13 mouse cellular contexts compared by ENCODE assay signal in the genomic region with DNA sequence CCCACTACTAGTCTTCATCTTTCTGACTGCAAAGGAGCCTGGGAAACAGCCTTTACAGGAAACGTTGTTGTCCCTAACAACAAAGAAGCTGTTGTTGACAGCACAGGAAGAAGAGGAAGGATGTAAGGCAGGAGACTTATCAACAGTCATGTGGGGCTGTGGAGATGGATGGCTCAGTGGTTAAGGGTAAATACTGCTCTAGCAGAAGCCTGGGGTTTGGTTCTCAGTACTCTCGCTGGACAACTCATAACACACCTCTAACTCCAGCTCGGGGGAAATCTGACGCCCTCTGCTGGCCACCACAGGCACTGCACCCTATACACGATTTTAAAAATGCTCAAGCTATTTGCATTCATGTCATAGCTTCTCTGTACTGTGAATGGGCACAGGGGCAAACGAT.
A peak's percentile ranks its signal among the peaks of the same experiment; 100 is the strongest.
DNase-seq lines count a peak whose midpoint lies in the region; ATAC-seq and TF ChIP-seq lines count a peak whose summit lies in the region.
"Had no signal": no experiment of that assay in that cellular context is flagged by ENCODE, and none has a peak within 500 bp of the region (broad histone marks: within the 10 kb centered on the region; RNA-seq: fewer than 3 reads in every experiment).

No protein-coding gene starts in this region.

- H3K4me2 ChIP-seq in midbrain, embryonic 15.5 days: no peak overlapping the region
- H3K4me2 ChIP-seq: intestine, embryonic 15.5 days had no signal

- POLR2A ChIA-PET in Patski (lab: Charles Lee): no interaction called here

- no peaks in the 10 kb centered on the region for H3K36me3 ChIP-seq in midbrain, embryonic 15.5 days (replicated peaks)
- H3K36me3 ChIP-seq: intestine, embryonic 15.5 days; midbrain, embryonic 10.5 days had no signal

- no peak overlapping the region for H3K9ac ChIP-seq in midbrain, embryonic 15.5 days
- H3K9ac ChIP-seq: intestine, embryonic 15.5 days had no signal

- in situ Hi-C loops in Patski (cut with MboI; ENCODE audit: low pct_unique_long_range_greater_than_20kb): no loop called here

- H3K9me3 ChIP-seq in midbrain, embryonic 15.5 days: no peaks in the 10 kb centered on the region
- H3K9me3 ChIP-seq: intestine, embryonic 15.5 days; midbrain, embryonic 10.5 days had no signal

- no peak for ATAC-seq in Patski
- no peak for ATAC-seq in midbrain, embryonic 15.5 days (replicated peaks)
- ATAC-seq: intestine, embryonic 15.5 days had no signal

- TF ChIP-seq CTCF in layer of hippocampus, adult 2 months (conservative IDR thresholded peaks at IDR 0.05): peak; percentile 73
- peak; percentile 74 for TF ChIP-seq CTCF in Patski (IDR thresholded peaks at IDR 0.05)

- H3K27me3 ChIP-seq in Patski: no peaks in the 10 kb centered on the region
- no peaks in the 10 kb centered on the region for H3K27me3 ChIP-seq in midbrain, embryonic 15.5 days (replicated peaks)
- H3K27me3 ChIP-seq: intestine, embryonic 15.5 days had no signal

- WGBS in midbrain, embryonic 15.5 days: 40% methylated on average over 6 of the region's 6 CpGs

- H3K4me3 ChIP-seq in layer of hippocampus, adult 2 months: no peak overlapping the region
- H3K4me3 ChIP-seq in midbrain, embryonic 15.5 days: no peak overlapping the region
- H3K4me3 ChIP-seq: erythroblast, embryonic 14.5 days; intestine, embryonic 15.5 days; midbrain, embryonic 10.5 days had no signal

- CTCF ChIA-PET in Patski (lab: Charles Lee): interaction anchor here (0.8 to 1.5 kb wide), 3 partner anchors 122 to 151 kb away, joined by 3 to 4 read pairs (median 3); no protein-coding TSS in a partner anchor

- no peak for DNase-seq in layer of hippocampus, adult 2 months (ENCODE audit: low spot score in 2 of 2)
- no peak for DNase-seq in layer of hippocampus, adult 8-10 months (ENCODE audit: low spot score in 2 of 2)
- DNase-seq in CD4-positive helper T cell, adult 2 months (ENCODE audit: low read depth, low spot score): peak; percentile 74
- no peak for DNase-seq in Patski (ENCODE audit: low read depth, low spot score)
- peak; percentile 68 for DNase-seq in naive thymus-derived CD4-positive, alpha-beta T cell, adult 2 months (ENCODE audit: low read depth)
- DNase-seq in urinary bladder, postnatal 4 days (ENCODE audit: low spot score in 2 of 2): no peak
- no peak for DNase-seq in urinary bladder, postnatal 25 days (ENCODE audit: low spot score)
- DNase-seq: cerebellum, adult 2 months; heart, adult 18-20 months had no signal

- H3K27ac ChIP-seq in layer of hippocampus, adult 2 months: no peak overlapping the region
- H3K27ac ChIP-seq in midbrain, embryonic 15.5 days: no peak overlapping the region
- H3K27ac ChIP-seq: intestine, embryonic 15.5 days; midbrain, embryonic 10.5 days had no signal

- H3K4me1 ChIP-seq in midbrain, embryonic 15.5 days: no peaks in the 10 kb centered on the region

Comparison
In these comparisons a context has a peak if more than half of its experiments do, and no peak if none do; other contexts are left out.
1. DNase-seq: peak in CD4-positive helper T cell, adult 2 months (single experiment) and naive thymus-derived CD4-positive, alpha-beta T cell, adult 2 months (single experiment); none in layer of hippocampus, adult 2 months (0 of 2), layer of hippocampus, adult 8-10 months (0 of 2), Patski (single experiment), urinary bladder, postnatal 4 days (0 of 2) and urinary bladder, postnatal 25 days (single experiment).